14 mouse cellular contexts compared by ENCODE assay signal in the genomic region with DNA sequence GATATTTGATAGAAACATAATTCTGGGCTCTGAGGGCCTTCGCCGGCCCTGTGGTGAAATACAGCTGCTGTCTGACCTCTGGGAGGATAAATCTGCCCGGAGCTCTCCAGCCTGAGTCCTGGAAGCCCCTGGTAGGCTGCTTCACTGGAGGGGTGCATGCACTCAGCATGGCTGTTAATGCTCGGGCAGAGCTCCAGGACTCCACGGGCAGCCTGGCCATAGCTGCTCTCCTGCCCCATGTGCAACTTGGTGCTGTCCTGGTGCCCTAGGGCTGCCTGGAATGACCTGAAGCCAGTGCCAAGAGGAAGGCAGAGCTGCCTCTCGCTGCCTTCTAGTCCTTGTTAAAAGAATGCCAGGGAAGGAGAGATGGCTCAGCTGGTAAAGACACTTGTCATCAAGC.
DNase-seq lines count a peak whose midpoint lies in the region; ATAC-seq and TF ChIP-seq lines count a peak whose summit lies in the region.
"Had no signal": no experiment of that assay in that cellular context is flagged by ENCODE, and none has a peak within 500 bp of the region (broad histone marks: within the 10 kb centered on the region; RNA-seq: fewer than 3 reads in every experiment).

No protein-coding gene starts in this region.

- no peak overlapping the region for H3K4me3 ChIP-seq in heart, embryonic 10.5 days
- no peak overlapping the region for H3K4me3 ChIP-seq in liver, adult 2 months (ENCODE audit: insufficient read depth, low read depth, low read length)
- H3K4me3 ChIP-seq in liver, embryonic 11.5 days (ENCODE audit: low read depth, low read length): no peak overlapping the region
- H3K4me3 ChIP-seq: embryonic facial prominence, embryonic 10.5 days; limb, embryonic 12.5 days had no signal

- H3K27ac ChIP-seq in heart, embryonic 10.5 days: no peak overlapping the region
- H3K27ac ChIP-seq in liver, adult 2 months (replicated peaks; ENCODE audit: insufficient read depth, low read depth, low read length): no peak overlapping the region
- H3K27ac ChIP-seq in liver, embryonic 11.5 days (ENCODE audit: low read depth, low read length): no peak overlapping the region; the same call in 1 of the 2 replicates
- H3K27ac ChIP-seq: embryonic facial prominence, embryonic 10.5 days; limb, embryonic 12.5 days had no signal

- TF ChIP-seq POLR2A in liver, adult 2 months (IDR thresholded peaks at IDR 0.05; ENCODE audit: extremely low read depth, insufficient read depth, low read length): no peak

- H3K27me3 ChIP-seq in heart, embryonic 10.5 days (ENCODE audit: insufficient read depth, poor library complexity, severe bottlenecking): no peaks in the 10 kb centered on the region
- H3K27me3 ChIP-seq in liver, adult 2 months (ENCODE audit: control insufficient read depth, insufficient read depth, low read length): no peaks in the 10 kb centered on the region
- H3K27me3 ChIP-seq in liver, embryonic 11.5 days (replicated peaks; ENCODE audit: control insufficient read depth, insufficient read depth, low read length): peaks cover 3% of the 10 kb centered on the region; the same call in 1 of the 2 replicates

- no peaks in the 10 kb centered on the region for H3K36me3 ChIP-seq in heart, embryonic 10.5 days
- no peaks in the 10 kb centered on the region for H3K36me3 ChIP-seq in liver, adult 2 months (ENCODE audit: control insufficient read depth, insufficient read depth, low read length)
- H3K36me3 ChIP-seq in liver, embryonic 11.5 days (ENCODE audit: control insufficient read depth, insufficient read depth, low read length): no peaks in the 10 kb centered on the region
- H3K36me3 ChIP-seq: embryonic facial prominence, embryonic 10.5 days; limb, embryonic 12.5 days had no signal

- H3K9ac ChIP-seq in liver, adult 2 months (ENCODE audit: low read depth, low read length): no peak overlapping the region
- H3K9ac ChIP-seq in liver, embryonic 11.5 days (ENCODE audit: low read depth, low read length): no peak overlapping the region
- H3K9ac ChIP-seq: limb, embryonic 12.5 days; liver, postnatal 0 days had no signal

- ATAC-seq in liver, embryonic 11.5 days (replicated peaks; ENCODE audit: low FRiP score): no peak
- ATAC-seq: liver, postnatal 0 days had no signal

- no peak for TF ChIP-seq CTCF in liver, adult 2 months (IDR thresholded peaks at IDR 0.05; ENCODE audit: low read depth, low read length)

- H3K4me1 ChIP-seq in heart, embryonic 10.5 days: peaks cover 15% of the 10 kb centered on the region
- H3K4me1 ChIP-seq in liver, adult 2 months (ENCODE audit: control insufficient read depth, insufficient read depth, low read length): no peaks in the 10 kb centered on the region
- H3K4me1 ChIP-seq in liver, embryonic 11.5 days (replicated peaks; ENCODE audit: control insufficient read depth, insufficient read depth, low read length): peaks cover 15% of the 10 kb centered on the region
- H3K4me1 ChIP-seq: limb, embryonic 12.5 days had no signal

- WGBS in heart, embryonic 10.5 days: 68% methylated on average over 6 of the region's 6 CpGs
- WGBS in liver, adult 2 months: 64% methylated on average over 6 of the region's 6 CpGs
- WGBS in liver, embryonic 11.5 days: 57% methylated on average over 6 of the region's 6 CpGs

- no peaks in the 10 kb centered on the region for H3K79me2 ChIP-seq in liver, adult 2 months (ENCODE audit: control insufficient read depth, insufficient read depth, low read length)

- DNase-seq in adrenal gland, postnatal 10 days: peak; percentile 46
- no peak for DNase-seq in adrenal gland, adult 18-20 months (ENCODE audit: low spot score in 2 of 2)
- DNase-seq in heart, adult 11 months: peak; percentile 95
- DNase-seq in heart, embryonic 10.5 days (ENCODE audit: low spot score): no peak
- DNase-seq in liver, adult 2 months (ENCODE audit: extremely low read depth, low read depth, low spot score): peak; percentile 9
- no peak for DNase-seq in liver, embryonic 11.5 days (ENCODE audit: low spot score)
- peak; percentile 7 for DNase-seq in heart, postnatal 4 days
- no peak for DNase-seq in spleen, postnatal 36 days (ENCODE audit: low spot score in 2 of 2)
- DNase-seq: gastrocnemius, postnatal 36 days; liver, postnatal 0 days; right cerebral cortex, adult 18-20 months; thymus, postnatal 4 days had no signal

- no peaks in the 10 kb centered on the region for H3K9me3 ChIP-seq in heart, embryonic 10.5 days
- H3K9me3 ChIP-seq in liver, embryonic 11.5 days (ENCODE audit: control insufficient read depth, low read length): no peaks in the 10 kb centered on the region
- H3K9me3 ChIP-seq: embryonic facial prominence, embryonic 10.5 days; limb, embryonic 12.5 days had no signal

- no peak overlapping the region for H3K4me2 ChIP-seq in liver, embryonic 11.5 days
- H3K4me2 ChIP-seq: limb, embryonic 12.5 days had no signal

Comparison
In these comparisons a context has a peak if more than half of its experiments do, and no peak if none do; other contexts are left out.
1. DNase-seq: peak in adrenal gland, postnatal 10 days (single experiment), heart, adult 11 months (single experiment), liver, adult 2 months (single experiment) and heart, postnatal 4 days (single experiment); none in adrenal gland, adult 18-20 months (0 of 2), heart, embryonic 10.5 days (single experiment), liver, embryonic 11.5 days (single experiment) and spleen, postnatal 36 days (0 of 2).